Mouse (Mus musculus): Measurements from ENCODE around the gene BC004004.
A peak's percentile ranks its signal among the peaks of the same experiment; 100 is the strongest.
"Not testable (repeated sequence)": the region's sequence is repeated elsewhere in the genome, so short reads cannot be mapped to it uniquely, and the experiment has no call there.

BC004004 gene

DNA sequence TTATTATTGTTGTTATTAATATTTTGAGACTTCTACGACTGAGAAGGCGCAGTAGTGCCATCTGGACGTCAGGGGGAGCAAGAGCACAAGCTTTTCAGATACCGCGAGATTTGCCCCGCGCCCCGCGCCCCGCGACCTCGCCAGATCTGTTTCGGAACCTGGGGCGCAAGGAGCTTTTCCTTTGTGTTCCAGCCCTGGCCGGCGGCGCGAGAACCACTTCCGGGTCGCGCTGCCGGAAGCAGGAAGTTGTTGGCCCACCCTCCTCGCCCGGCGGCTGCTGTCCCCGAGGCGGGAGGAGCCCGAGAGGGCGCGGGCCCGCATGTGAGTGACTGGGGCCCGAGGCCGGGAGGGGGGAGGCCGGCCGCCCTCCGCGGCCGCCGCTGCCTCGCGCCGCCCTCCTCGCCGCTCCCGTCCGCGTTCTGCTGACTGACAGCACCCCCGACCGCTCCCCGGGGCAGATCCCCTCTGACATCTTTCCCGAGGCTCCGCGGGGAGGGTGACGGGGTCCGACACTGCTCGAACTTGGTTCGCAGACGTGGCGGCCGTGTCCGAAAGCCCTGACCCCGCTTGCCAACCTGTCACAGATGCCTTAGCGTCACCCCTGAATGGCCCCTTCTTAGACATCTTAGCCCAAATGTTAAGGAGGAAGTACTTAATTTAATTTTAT lies at the start of gene BC004004:
Gene BC004004, plus strand, starts transcription at position 107 of the 667 bp plus-strand sequence.
- DNase-seq, result peak; percentile 93

DNA sequence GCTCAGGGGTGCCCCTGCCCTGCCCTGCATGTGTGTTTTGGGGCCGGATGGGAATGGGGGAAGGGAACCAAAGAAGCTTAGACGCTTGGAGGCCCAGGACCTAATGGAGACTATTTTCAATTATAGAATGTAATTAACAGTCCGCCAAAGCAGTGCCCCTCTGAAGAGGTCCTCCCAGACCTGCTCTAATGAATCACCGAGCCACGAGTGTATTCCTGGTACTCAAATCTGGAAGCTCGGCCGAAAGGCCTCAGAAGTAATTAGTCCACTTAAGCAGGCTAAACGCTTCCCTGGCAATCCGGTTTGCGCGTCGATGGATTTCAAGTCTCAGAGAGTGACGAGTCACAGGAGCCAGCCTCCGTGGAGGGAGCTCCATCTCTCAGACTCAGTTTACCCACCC lies 48.0 kb upstream of the BC004004 start:
- DNase-seq, result no peak

DNA sequence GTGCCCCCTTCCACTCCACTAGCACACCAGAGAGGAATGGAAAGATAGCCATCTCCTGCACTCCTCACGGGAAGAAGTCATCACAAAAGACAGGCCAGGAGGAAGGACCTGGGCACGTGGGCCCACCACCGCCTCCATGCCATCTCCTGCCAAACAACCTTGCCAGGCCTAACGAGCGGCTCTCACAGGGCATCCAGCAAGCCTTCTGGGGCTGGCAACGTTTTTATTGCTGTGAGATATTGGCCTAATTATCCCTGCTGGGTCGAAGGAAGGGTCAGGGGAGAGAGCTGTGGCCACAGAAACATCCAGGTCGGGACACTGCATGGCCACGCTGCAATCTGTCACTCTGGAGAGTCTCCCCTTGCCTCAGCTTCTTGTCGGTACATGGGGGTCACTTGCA lies 37.5 kb upstream of the BC004004 start:
- no peak for DNase-seq

DNA sequence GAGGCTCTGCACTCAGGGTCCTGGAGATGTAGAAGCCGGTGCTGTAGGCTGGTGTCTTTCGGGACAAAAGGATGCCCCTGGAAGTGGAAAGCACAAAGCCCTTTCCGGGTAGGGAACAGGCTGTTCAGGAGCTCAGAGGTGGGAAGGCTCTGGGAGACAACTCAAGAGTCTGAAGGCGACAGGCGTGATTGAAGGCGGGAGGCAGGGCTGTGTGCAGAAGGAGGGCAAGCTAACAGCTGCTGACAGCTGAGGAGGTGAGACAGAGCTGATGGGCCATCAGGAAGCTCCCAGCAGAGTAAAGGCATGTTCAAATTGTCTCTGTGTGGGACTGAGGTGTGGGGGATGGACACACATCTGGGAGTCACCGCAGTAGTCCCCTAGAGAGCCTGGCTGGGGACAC lies 32.5 kb upstream of the BC004004 start:
- no peak for DNase-seq

DNA sequence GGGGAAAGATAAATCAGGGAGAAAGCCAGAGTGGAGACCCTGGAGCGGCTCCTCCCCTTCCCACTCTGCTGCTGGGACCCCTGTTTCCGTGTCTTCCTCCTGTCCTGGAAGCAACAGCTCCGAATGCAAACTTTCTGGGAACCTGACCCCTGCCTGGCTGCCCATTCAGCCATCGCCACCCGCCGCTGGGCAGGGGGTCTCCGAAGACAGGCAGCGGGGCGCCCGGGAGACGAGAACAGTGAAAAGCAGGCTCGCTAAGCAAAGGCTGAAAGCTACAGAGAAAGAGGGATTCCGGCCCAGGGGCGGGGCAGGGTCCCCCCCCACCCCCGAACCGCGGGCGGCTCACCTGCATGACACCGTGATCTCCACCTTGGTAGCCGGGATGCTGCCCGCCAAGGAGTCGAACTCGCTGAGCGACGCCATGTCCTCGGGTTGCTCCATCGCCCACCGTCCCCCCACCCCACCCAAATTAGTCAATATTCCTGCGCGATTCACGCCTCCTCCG lies 31.3 kb upstream of the BC004004 start:
- DNase-seq, result no peak

DNA sequence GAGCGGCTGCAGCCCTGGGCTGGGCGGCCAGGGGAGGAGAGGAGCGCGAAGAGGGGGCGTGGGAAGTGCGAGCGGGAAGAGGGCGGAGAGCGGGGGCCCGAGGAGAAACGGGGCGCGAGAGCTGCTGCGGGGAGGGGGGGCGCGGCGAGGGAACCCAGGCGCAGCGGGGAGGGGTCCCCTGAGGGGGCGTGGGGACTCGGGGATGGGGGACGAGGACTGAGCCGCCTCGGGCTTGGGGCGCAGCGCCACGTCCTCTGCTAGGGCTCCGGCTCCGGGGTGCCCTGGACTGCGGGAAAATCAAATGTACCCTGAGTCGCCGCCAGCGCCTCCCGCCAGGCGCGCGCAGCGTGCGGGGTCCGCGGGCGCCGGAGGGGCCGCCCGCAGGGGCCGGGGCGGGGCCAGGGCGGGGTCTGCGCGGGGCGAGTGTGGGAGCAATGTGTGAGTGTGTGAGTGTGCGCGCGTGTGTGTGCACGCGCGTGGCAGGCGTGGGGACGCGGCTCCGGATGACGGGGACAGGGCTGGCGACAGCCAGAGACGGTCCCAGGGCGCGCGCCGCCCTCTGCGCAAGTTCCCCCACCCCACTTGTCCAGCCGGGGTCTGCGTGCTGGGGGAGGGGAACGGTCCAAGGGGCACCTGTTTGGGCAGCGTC lies 30.7 kb upstream of the BC004004 start, which contains the start of gene Cpne5:
Gene Cpne5, minus strand, starts transcription at position 396 of the 649 bp plus-strand sequence.
- peak; percentile 53 for DNase-seq

DNA sequence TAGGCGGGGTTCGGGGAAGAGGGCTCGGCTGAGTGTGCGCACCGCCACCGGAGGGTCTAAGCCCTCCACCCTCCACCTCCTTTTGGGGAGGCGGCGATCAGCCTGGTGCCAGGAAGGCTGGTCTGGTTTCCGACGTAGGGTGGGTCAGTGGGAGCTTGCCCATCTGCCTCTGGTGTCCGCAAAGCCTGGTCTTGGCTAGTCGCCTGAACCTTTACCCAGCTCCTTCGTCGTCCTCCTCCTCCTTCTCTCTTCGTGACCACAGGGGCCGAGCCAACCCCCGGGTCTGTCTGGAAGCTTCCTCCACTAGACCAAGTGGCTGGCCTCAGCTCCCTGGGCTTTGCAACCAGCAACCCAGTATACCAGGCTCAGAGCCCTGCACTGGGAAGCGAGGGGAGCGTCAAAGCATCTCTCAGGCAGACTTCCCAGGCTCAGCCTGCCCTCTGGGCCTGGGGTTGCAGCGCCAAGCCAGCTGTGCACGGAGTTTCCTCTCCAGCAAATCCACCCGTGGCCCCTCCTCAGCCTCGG lies 30.1 kb upstream of the BC004004 start:
- DNase-seq, result no peak

DNA sequence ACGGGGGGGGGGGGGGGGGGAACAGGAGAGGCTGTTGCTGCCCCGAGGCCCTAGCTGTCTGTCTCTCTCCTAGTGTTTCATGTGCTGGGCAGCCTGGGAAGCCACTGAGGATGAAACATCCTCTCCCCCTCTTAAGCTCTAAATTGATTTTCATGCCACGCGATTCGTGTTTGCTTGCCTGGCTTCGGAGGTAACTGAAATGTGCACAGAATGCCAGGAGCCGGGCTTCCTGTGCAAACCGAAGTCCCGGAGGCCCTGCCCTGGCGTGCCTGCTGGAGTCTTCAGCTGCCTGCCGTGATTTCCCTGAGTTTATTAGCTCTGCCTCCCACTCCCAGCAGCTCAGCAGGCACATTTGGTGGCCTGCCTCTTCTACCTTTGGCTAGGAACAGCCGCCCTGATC lies 23.7 kb upstream of the BC004004 start:
- no peak for DNase-seq

DNA sequence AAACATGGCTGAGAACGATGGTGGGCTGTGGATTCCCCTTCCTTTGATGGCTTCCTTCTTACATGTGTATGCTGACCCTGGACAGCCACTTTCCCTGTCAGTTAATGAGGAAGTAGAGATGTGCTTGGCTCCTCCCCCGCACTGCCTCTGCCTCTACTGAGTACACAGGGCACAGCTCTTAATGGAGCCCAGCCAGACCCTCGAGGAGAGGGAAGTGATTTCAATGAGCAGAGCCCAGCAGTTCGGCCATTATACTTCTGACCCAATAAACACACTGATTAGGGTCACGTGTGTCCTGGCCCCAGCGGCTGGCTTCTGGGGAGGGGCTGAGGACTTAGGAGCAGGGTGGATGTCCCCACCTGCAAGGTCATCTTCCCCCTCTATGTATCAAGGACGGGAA lies 22.9 kb upstream of the BC004004 start:
- DNase-seq, result no peak

DNA sequence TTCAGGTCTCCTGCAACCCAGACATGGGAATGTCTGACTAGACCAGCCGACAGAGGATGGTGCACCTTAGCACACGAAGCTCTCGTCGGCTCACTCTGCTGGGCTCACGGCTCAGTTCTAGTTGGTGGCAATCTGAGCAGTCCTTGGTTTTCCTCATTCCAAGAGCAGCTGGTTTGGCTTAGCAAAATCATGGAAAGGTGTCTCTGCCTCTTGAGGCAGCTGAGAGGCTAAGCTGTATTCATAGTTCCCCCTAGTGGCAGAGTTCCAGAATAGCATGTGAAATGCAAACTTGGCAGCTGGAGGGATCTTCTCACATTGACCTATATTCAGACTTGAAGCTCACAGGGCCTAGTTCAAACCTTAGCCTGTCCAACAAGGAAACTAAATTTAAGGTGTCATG lies 22.0 kb upstream of the BC004004 start:
- peak; percentile 26 for DNase-seq

DNA sequence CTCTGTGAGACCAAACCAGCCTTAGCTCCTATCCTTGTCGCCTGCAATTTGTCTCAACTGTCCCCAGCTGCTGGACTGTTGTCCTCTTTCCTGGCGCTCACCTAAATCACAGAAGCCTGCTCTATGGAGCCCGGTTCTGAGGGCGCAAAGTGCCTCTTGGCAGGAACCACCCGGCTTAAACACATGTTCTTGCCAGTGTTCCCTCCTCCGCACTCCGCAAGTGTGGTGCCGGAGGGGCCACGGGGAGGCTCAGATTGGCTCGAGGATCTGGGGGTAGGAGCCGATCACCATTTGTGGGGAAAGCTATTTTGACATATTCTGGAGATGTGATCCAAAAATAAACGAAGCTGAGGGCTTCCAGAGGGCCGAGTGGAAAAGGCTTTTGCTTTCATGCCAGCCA lies 20.7 kb upstream of the BC004004 start:
- peak; percentile 45 for DNase-seq

DNA sequence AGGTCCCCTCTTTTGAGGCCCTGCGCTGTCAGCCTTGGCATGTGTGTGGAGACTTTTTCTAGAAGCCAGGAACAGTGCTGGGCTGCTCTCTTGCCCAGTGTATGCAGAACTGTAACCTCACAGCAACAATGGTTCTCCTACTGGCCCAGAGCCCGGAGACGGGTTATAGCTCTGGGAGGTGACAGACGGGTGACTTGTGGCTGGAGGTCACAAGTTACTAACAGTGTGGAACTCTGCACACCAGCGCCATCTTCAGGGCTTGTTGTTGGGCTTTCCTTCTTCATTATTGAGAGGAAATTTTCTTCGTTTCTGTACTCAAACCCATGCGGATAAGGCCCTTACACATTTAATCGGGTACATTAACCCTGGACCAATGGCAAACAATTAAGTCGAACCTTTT lies 19.1 kb upstream of the BC004004 start:
- no peak for DNase-seq

DNA sequence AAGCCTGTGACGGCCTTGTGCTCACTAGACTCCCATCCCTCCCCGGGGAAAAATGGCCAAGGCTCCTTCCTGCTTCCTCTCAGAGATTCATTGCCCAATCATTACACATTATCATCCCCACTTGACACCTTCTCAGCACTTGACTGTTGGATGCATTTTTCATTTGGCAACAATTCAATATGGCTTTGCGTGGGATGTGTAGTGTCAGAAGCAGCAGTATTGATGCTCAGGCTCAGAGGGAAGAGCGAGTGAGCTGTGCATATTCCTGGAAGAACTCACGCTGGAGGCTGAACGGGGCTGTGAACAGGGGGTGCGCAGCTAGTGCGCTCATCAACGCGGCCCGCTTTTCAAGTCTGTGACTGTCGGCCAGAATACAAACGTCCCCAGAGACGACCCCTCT lies 17.6 kb upstream of the BC004004 start:
- not testable (repeated sequence) for DNase-seq

DNA sequence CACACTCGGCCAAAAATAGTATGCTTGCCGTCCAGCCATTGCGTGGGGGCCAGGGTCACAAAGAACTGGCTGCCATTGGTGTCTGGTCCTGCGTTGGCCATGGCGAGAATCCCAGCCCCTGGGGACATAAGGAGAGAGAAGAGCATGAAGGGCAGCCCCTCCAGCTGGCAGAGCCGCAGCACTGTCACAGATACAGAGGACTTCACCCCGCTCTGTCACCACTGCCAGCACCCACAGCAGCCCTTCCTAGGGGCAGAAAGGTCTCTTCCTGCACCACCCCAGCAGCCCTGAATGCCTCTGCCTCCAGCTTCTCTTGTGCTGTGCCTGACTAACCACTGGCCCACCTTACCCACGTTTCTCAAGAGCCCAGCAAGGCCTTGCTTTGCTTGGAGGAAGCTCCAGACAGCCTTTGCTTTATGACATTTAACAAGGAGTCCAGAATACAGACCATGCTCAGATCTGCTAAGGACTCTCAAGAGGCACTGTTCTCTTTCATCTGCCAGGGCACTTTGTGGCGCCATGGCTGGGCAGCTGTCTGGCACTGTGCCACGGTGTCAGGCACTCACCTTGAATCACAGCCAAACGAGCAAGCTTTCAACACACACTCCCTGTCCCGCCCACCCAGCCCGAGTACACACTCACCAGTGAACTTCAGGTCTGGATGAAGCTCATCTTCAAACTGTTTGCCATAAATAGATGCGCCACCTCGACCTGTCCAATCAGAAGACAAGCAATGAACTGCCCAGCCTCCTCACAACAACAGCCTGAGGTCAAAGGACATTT lies 16.8 kb upstream of the BC004004 start:
- DNase-seq, result no peak

DNA sequence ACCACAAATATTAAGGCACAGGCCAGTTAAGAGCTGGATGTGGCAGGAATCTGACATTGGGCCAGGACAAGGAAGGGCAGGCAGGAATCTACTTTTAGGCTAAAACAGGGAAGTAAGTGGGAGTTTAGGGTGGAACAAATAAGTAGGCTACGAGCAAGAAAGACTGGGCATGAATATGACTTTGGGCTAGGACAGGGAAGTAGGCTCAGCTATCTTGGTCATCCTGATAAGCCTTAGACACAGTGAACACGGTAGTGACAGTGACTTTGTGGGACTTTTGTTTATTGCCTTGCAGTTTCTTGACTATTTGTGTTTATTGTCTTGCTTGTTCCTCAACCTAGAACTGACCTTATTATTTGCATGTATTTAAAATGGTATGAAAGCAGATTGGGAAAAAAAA lies 15.4 kb upstream of the BC004004 start:
- DNase-seq, result no peak

DNA sequence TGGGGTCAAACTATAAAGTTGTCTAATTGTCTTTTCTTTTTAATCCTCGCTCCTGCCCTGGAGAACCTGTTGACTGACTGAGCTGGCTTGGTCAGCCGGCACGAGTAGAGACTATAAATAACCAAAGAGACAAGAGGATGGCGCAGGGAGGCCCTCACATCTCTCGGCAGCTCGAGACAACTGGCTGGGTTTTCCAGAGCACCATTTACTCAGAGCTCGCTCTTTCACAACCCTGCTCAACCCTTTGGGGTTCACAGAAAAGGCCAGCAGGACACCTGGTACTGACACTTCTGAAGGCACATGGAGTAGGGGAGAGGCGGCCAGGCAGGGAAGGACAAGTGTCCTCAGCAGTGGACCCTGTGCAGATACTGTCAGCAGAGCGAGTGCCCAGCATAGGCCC lies 14.9 kb upstream of the BC004004 start:
- no peak for DNase-seq

DNA sequence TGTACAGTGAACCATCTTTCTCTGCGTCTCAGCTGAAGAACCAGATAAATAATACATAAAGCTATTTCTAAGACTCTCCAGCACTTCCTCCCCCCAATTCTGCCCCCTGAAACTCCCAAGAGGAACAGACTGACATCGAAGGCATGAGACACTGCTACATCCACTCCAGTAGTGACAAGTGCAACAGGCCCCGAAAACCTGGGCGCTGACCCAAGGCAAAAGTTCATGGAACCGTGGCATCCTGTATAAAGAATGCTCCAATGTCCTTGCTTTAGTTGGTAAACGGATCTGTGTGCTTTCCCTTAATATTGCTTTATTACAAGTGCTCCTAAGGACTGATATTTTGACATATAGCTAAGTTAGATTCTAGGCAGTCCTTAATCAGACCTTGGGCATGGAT lies 13.8 kb upstream of the BC004004 start:
- DNase-seq, result not testable (repeated sequence)

DNA sequence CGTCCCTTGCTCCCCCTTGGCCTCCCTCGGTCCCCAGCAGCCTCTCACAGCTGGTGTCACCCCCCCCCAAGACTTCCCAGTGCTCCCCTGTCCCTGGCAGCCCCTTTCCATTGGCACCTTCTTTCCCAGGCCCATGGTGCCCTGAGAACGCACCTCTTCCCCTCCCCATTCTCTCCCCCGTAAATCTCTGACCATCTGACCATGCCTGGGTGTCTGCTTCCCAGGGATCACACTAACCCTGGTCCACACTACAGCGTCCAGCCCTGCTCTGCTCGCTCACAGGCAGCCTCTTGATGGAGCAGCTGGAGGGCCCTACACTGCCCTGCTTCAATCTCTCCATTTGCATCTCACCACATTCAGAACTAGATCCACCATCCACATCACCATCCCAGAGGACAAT lies 12.1 kb upstream of the BC004004 start:
- no peak for DNase-seq

DNA sequence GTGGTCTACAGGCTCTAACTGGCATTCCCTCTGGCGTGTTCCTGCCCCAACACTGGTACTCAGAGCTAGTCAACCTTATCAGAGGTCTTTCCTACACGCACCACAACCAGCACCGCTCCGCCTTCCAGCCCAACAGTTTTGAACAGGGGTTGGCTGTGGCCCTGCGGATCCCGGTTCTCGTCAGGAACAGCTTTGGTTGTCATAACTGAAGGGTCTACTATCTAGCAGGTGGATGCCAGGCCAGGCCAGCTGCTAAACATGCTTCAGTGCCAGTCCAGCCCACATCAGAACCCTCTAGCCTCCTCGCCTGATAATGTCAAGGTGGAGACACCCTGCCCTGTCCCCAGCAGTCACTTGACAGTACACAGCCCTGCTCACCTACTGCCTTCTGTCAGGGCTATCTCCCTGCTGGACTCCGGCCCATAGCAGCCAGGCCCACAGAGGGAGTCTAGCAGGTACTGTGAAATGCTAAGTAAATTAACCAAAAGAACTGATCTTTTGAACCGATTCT lies 11.5 kb upstream of the BC004004 start:
- no peak for DNase-seq

DNA sequence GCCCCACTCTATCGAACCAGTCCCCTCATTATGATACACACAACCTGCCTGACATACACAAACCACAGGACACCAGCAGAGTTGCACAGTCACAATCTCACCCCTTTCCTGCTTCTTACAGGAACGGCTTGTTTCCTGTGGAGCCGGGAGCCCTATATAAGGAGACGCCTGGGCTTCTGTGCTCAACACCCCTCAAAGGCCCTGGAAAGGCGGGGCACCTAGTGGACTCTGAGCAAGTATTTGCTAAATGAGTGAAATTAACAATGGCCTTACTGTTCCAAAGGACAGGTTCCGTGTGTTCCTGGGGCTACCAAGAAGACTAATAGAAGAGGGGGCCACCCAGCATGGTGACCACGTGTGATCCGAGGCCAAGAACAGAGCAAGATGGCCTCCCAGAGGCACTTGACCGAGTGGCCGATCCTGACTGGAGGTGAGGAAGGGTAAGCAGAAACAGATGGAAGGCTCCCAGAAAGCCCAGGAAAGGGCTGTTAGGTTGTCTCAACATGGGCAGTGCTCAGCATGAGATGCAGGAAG lies 10.5 kb upstream of the BC004004 start:
- DNase-seq, result no peak

DNA sequence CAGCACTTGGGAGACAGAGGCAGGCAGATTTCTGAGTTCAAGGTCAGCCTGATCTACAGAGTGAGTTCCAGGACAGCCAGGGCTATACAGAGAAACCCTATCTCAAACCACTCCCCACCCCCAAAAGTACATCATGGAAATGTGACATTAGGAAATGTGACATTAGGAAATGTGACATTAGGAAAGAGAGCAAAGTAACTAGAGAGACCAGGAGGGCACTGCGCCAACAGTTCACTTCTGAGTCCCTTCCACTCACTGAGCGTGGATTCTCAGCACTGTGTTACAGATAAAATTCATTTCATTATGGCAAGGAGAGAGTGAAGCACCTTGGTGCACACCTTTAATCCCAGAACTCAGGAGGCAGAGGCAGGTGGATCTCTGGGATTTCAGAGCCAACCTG lies 9.7 kb upstream of the BC004004 start:
- no peak for DNase-seq

DNA sequence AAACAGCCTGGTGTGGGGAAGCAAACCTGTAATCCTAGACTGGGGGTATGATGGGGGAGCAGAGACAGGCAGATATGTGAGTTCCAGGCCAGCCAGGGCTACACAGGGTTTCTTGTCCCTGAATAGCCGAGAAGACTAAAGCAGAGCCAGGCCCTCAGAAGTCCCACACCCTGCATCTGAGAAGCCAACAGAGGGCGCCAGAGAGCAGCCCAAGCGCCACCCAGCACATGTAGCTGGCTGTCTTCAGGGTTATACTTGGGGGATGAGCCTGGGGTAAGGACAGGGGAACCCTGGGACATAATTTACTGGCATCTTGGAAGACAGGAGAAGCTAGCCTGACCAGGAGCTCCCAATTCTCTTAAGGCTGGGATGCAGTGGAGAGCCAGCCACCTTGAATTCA lies 9.1 kb upstream of the BC004004 start:
- DNase-seq, result peak; percentile 56

DNA sequence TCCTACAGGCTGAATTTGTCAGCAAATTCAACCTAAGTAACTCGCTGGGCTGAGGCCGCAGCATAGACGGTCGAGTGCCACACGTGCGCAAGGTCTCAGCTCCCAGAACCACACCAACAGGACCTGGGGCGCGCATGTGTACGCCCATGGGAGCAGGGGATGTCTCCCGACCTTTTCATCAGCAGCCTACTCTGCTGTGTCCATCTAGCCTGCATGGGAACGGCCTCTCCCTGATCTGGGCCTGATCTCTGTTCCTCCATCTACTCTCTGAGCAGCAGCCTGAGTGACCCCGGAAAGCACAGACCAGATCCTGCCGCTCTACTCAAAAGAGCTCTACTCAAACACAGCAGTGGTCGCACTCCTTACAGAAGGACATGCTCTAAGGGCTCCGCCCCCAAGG lies 8.1 kb upstream of the BC004004 start:
- DNase-seq, result no peak

Data from right cerebral cortex, postnatal 25 days (tissue).